Mouse (Mus musculus) ES-E14 (cell line): Measurements from ENCODE around the gene Itk.

ENCODE experiments used
- CHD2 ChIP-seq: IDR thresholded peaks from 2 replicates; pipeline ENCODE4 v1.6.1; 2014; ENCODE audit warnings: mild to moderate bottlenecking, low read depth, low read length, inconsistent platforms
- HCFC1 ChIP-seq: IDR thresholded peaks from 2 replicates; pipeline ENCODE4 v1.6.1; 2012; ENCODE audit warnings: low read length, inconsistent platforms, borderline replicate concordance; ENCODE audit not compliant: insufficient read depth
- MAFK ChIP-seq: IDR thresholded peaks from 2 replicates; pipeline ENCODE4 v1.6.1; 2014; ENCODE audit warnings: mild to moderate bottlenecking, low read depth, low read length, inconsistent platforms; ENCODE audit not compliant: insufficient read depth
- ZNF384 ChIP-seq: IDR thresholded peaks from 2 replicates; pipeline ENCODE4 v1.6.1; 2012; ENCODE audit warnings: low read depth, low read length, inconsistent platforms

GRCm38 (mm10) chr11:46290988-46291405 is 98.3 kb downstream of the Itk start:
- TF ChIP-seq CHD2 (no peak), MAFK (no peak), ZNF384 (no peak), HCFC1 (no peak)
